Mouse (Mus musculus) ES-E14 (cell line): ENCODE results near the gene Rgs1.

ENCODE experiments used
- CHD2 ChIP-seq: IDR thresholded peaks from 2 replicates; pipeline ENCODE4 v1.6.1; 2014; ENCODE audit warnings: mild to moderate bottlenecking, low read depth, low read length, inconsistent platforms
- ZNF384 ChIP-seq: IDR thresholded peaks from 2 replicates; pipeline ENCODE4 v1.6.1; 2012; ENCODE audit warnings: low read depth, low read length, inconsistent platforms

GRCm38 (mm10) chr1:144239195-144239594, 9.8 kb downstream of the Rgs1 start:
- TF ChIP-seq ZNF384, result no peak
- no peak for TF ChIP-seq CHD2
